Mouse (Mus musculus): Measurements from ENCODE around the gene Psmd2. TPM values are rescaled to one million over a fixed set of nuclear protein-coding genes. Genes with fewer than 3 reads are reported as not detected.

The Psmd2 gene
- polyA plus RNA-seq, 1 experiment from 2014 or later, result 359 TPM

- Histone ChIP-seq H3K4me3 (peak within 1 kb of the TSS; percentile 75), H3K4me2 (peak within 1 kb of the TSS; percentile 87), H3K4me1 (peaks cover 42% of the 10 kb centered on the region), H3K9ac (peak within 1 kb of the TSS; percentile 85), H3K27me3 (replicated peaks) (no peaks in the 10 kb centered on the region), H3K9me3 (no peaks in the 10 kb centered on the region), H3K27ac (peak within 1 kb of the TSS; percentile 98), H3K36me3 (replicated peaks) (peaks cover 23% of the 10 kb centered on the region)
- ATAC-seq (replicated peaks), result peak; percentile 95
- WGBS, result under 1% methylated on average over 37 of the region's 37 CpGs
Observed at GRCm38 (mm10) chr16:20693111-20693701, 41.8 kb downstream of the Psmd2 start, which contains the start of gene Fam131a. Gene Fam131a (plus strand): TSS chr16:20693241.

GRCm38 (mm10) chr16:20694781-20695180 is 43.3 kb downstream of the Psmd2 start:
- ATAC-seq (replicated peaks), result no peak
- Histone ChIP-seq H3K4me2 (peak overlapping the region; percentile 87), H3K9ac (no peak overlapping the region), H3K9me3 (no peaks in the 10 kb centered on the region), H3K27ac (peak overlapping the region; percentile 83), H3K27me3 (replicated peaks) (no peaks in the 10 kb centered on the region), H3K36me3 (replicated peaks) (peaks cover 9% of the 10 kb centered on the region), H3K4me3 (no peak overlapping the region), H3K4me1 (peaks cover 42% of the 10 kb centered on the region)
- 77% methylated on average over 8 of the region's 8 CpGs for WGBS

GRCm38 (mm10) chr16:20695622-20696323 is 44.3 kb downstream of the Psmd2 start:
- Histone ChIP-seq H3K27me3 (replicated peaks) (no peaks in the 10 kb centered on the region), H3K9me3 (no peaks in the 10 kb centered on the region), H3K27ac (peak overlapping the region; percentile 83), H3K36me3 (replicated peaks) (peaks cover 7% of the 10 kb centered on the region), H3K4me1 (peaks cover 46% of the 10 kb centered on the region), H3K4me2 (peak overlapping the region; percentile 87), H3K9ac (peak overlapping the region; percentile 53), H3K4me3 (peak overlapping the region; percentile 46)
- ATAC-seq (replicated peaks), result peak; percentile 85
- WGBS, result under 1% methylated on average over 46 of the region's 46 CpGs

- H3K9me3 ChIP-seq, result no peaks in the 10 kb centered on the region
- H3K4me2 ChIP-seq, result no peak overlapping the region
- ATAC-seq (replicated peaks), result no peak
- no peaks in the 10 kb centered on the region for H3K27me3 ChIP-seq (replicated peaks)
- no peak overlapping the region for H3K9ac ChIP-seq
- 88% methylated on average over 5 of the region's 5 CpGs for WGBS
- H3K4me1 ChIP-seq, result peaks cover 45% of the 10 kb centered on the region
- H3K36me3 ChIP-seq (replicated peaks), result peaks cover 10% of the 10 kb centered on the region
- H3K27ac ChIP-seq, result no peak overlapping the region
- no peak overlapping the region for H3K4me3 ChIP-seq
Observed at GRCm38 (mm10) chr16:20699266-20699665, 47.8 kb downstream of the Psmd2 start.

- peaks cover 10% of the 10 kb centered on the region for H3K36me3 ChIP-seq (replicated peaks)
- peaks cover 39% of the 10 kb centered on the region for H3K4me1 ChIP-seq
- no peak for ATAC-seq (replicated peaks)
- H3K27ac ChIP-seq, result 0 out of 2 replicates have a peak overlapping the region, but pooled peaks have one; percentile 9
- no peak overlapping the region for H3K4me3 ChIP-seq
- WGBS, result 36% methylated on average over 5 of the region's 5 CpGs
- H3K9me3 ChIP-seq, result no peaks in the 10 kb centered on the region
- H3K4me2 ChIP-seq, result no peak overlapping the region
- H3K27me3 ChIP-seq (replicated peaks), result no peaks in the 10 kb centered on the region
- H3K9ac ChIP-seq, result no peak overlapping the region
Observed at GRCm38 (mm10) chr16:20700036-20700435, 48.6 kb downstream of the Psmd2 start.

GRCm38 (mm10) chr16:20701316-20701715 is 49.9 kb downstream of the Psmd2 start:
- H3K4me3 ChIP-seq, result no peak overlapping the region
- peaks cover 10% of the 10 kb centered on the region for H3K36me3 ChIP-seq (replicated peaks)
- no peak overlapping the region for H3K9ac ChIP-seq
- 37% methylated on average over 7 of the region's 7 CpGs for WGBS
- H3K4me1 ChIP-seq, result peaks cover 28% of the 10 kb centered on the region
- no peaks in the 10 kb centered on the region for H3K27me3 ChIP-seq (replicated peaks)
- no peak overlapping the region for H3K4me2 ChIP-seq
- 0 out of 2 replicates have a peak overlapping the region, but pooled peaks have one; percentile 22 for H3K27ac ChIP-seq
- ATAC-seq (replicated peaks), result 0 out of 2 replicates have a peak, but pooled peaks have one; percentile 14
- no peaks in the 10 kb centered on the region for H3K9me3 ChIP-seq

GRCm38 (mm10) chr16:20701729-20702521 is 50.5 kb downstream of the Psmd2 start:
- Histone ChIP-seq H3K4me3 (no peak overlapping the region), H3K4me2 (no peak overlapping the region), H3K4me1 (peaks cover 22% of the 10 kb centered on the region), H3K9ac (peak overlapping the region; percentile 20; the same call in 1 of the 2 replicates), H3K36me3 (replicated peaks) (peaks cover 10% of the 10 kb centered on the region), H3K27me3 (replicated peaks) (no peaks in the 10 kb centered on the region), H3K27ac (peak overlapping the region; percentile 22), H3K9me3 (no peaks in the 10 kb centered on the region)
- ATAC-seq (replicated peaks), result no peak; the same call in 1 of the 2 replicates
- 11% methylated on average over 12 of the region's 12 CpGs for WGBS

- H3K9ac ChIP-seq, result peak overlapping the region; percentile 20; the same call in 1 of the 2 replicates
- ATAC-seq (replicated peaks), result peak; percentile 50
Observed at GRCm38 (mm10) chr16:20702522-20702893, 51.1 kb downstream of the Psmd2 start.

GRCm38 (mm10) chr16:20703071-20703470 is 51.6 kb downstream of the Psmd2 start:
- ATAC-seq (replicated peaks), result 0 out of 2 replicates have a peak, but pooled peaks have one; percentile 1
- H3K4me2 ChIP-seq, result no peak overlapping the region
- peaks cover 19% of the 10 kb centered on the region for H3K4me1 ChIP-seq
- H3K27ac ChIP-seq, result no peak overlapping the region
- H3K4me3 ChIP-seq, result no peak overlapping the region
- no peaks in the 10 kb centered on the region for H3K9me3 ChIP-seq
- no peaks in the 10 kb centered on the region for H3K27me3 ChIP-seq (replicated peaks)
- 93% methylated on average over 10 of the region's 10 CpGs for WGBS
- H3K36me3 ChIP-seq (replicated peaks), result peaks cover 10% of the 10 kb centered on the region
- H3K9ac ChIP-seq, result no peak overlapping the region

More at GRCm38 (mm10) chr16:20702522-20702893, 51.1 kb downstream of the Psmd2 start:
- WGBS, result 4% methylated on average over 8 of the region's 8 CpGs
- no peak overlapping the region for H3K4me2 ChIP-seq
- H3K36me3 ChIP-seq (replicated peaks), result peaks cover 10% of the 10 kb centered on the region
- H3K9me3 ChIP-seq, result no peaks in the 10 kb centered on the region
- H3K4me3 ChIP-seq, result no peak overlapping the region
- no peaks in the 10 kb centered on the region for H3K27me3 ChIP-seq (replicated peaks)
- H3K4me1 ChIP-seq, result peaks cover 19% of the 10 kb centered on the region
- H3K27ac ChIP-seq, result peak overlapping the region; percentile 10; the same call in 1 of the 2 replicates

- Histone ChIP-seq H3K27me3 (replicated peaks) (no peaks in the 10 kb centered on the region), H3K27ac (no peak overlapping the region), H3K4me3 (no peak overlapping the region), H3K36me3 (replicated peaks) (peaks cover 10% of the 10 kb centered on the region), H3K4me1 (peaks cover 19% of the 10 kb centered on the region), H3K4me2 (no peak overlapping the region), H3K9me3 (no peaks in the 10 kb centered on the region), H3K9ac (no peak overlapping the region)
- 90% methylated on average over 6 of the region's 6 CpGs for WGBS
- ATAC-seq (replicated peaks), result no peak
Observed at GRCm38 (mm10) chr16:20703699-20704400, 52.4 kb downstream of the Psmd2 start.

- Histone ChIP-seq H3K4me1 (peaks cover 17% of the 10 kb centered on the region), H3K4me3 (no peak overlapping the region), H3K36me3 (replicated peaks) (peaks cover 3% of the 10 kb centered on the region; the same call in 1 of the 2 replicates), H3K27me3 (replicated peaks) (no peaks in the 10 kb centered on the region), H3K9ac (no peak overlapping the region), H3K9me3 (no peaks in the 10 kb centered on the region), H3K4me2 (no peak overlapping the region), H3K27ac (no peak overlapping the region)
- WGBS, result 73% methylated on average over 3 of the region's 3 CpGs
- ATAC-seq (replicated peaks), result no peak
Observed at GRCm38 (mm10) chr16:20705786-20706185, 54.3 kb downstream of the Psmd2 start.
